9 mouse cellular contexts compared by ENCODE assay signal in genomic region chr12:91640712-91641111, GRCm38 (mm10). TPM values are rescaled to one million over a fixed set of nuclear protein-coding genes. Genes with fewer than 3 reads are reported as not detected.
DNase-seq lines count a peak whose midpoint lies in the region; ATAC-seq lines count a peak whose summit lies in the region.
"Had no signal": no experiment of that assay in that cellular context is flagged by ENCODE, and none has a peak within 500 bp of the region (broad histone marks: within the 10 kb centered on the region; RNA-seq: fewer than 3 reads in every experiment).

No protein-coding gene starts in this region.

- H3K27ac ChIP-seq in limb, embryonic 13.5 days = no peak overlapping the region

- no peak overlapping the region for H3K4me3 ChIP-seq in limb, embryonic 13.5 days
- H3K4me3 ChIP-seq: erythroblast, embryonic 14.5 days had no signal

- H3K27me3 ChIP-seq in limb, embryonic 13.5 days = no peaks in the 10 kb centered on the region

- H3K9me3 ChIP-seq in limb, embryonic 13.5 days = no peaks in the 10 kb centered on the region

- 40% methylated on average over 7 of the region's 7 CpGs for WGBS in limb, embryonic 13.5 days

- no peak overlapping the region for H3K9ac ChIP-seq in limb, embryonic 13.5 days

- H3K4me1 ChIP-seq in limb, embryonic 13.5 days = peaks cover 12% of the 10 kb centered on the region; the same call in 1 of the 2 replicates

- H3K4me2 ChIP-seq in limb, embryonic 13.5 days (replicated peaks) = no peak overlapping the region

- 0 out of 2 replicates have a peak, but pooled peaks have one; percentile 32 for ATAC-seq in cerebellum, adult (ENCODE audit: insufficient number of reproducible peaks, low FRiP score, low TSS enrichment)
- ATAC-seq in limb, embryonic 13.5 days (ENCODE audit: low FRiP score, low read depth) = 0 out of 2 replicates have a peak, but pooled peaks have one; percentile 22
- ATAC-seq in monocyte, adult 5-6 weeks (replicated peaks; ENCODE audit: insufficient number of reproducible peaks, low FRiP score, low TSS enrichment, poor library complexity, severe bottlenecking) = no peak

- peak; percentile 63 for DNase-seq in urinary bladder, postnatal 14 days (ENCODE audit: low spot score)
- DNase-seq in urinary bladder, adult 2 months (ENCODE audit: low spot score) = no peak
- DNase-seq in frontal cortex, postnatal 10 days (ENCODE audit: low spot score in 2 of 2) = peak; percentile 23 to 62
- peak; percentile 43 to 70 for DNase-seq in kidney, adult 8-10 months
- peak; percentile 41 for DNase-seq in ovary, postnatal 14 days (ENCODE audit: low spot score)

- no peaks in the 10 kb centered on the region for H3K36me3 ChIP-seq in limb, embryonic 13.5 days

RNA-seq across cellular contexts. Expression of gene Gtf2a1, which starts 50.4 kb away (rescaled TPM):
- 14.2 and 16.2 TPM in 2 replicates for polyA plus RNA-seq in urinary bladder, adult 2 months (2012; rRNA removed)
- 47.6 and 50.4 TPM in 2 replicates for polyA plus RNA-seq in limb, embryonic 13.5 days (2015; fragmentation: Nextera tagmentation; extraction: Ambion mirVana)
- total RNA-seq in monocyte, adult 5-6 weeks (2017) = 31.8 to 40.7 TPM (median 36.9 TPM) in 3 replicates
